Mouse (Mus musculus) adrenal gland, postnatal 36 days (tissue): Measurements from ENCODE around the gene Tmbim1. TPM values are rescaled to one million over a fixed set of nuclear protein-coding genes. Genes with fewer than 3 reads are reported as not detected.
"Not testable (repeated sequence)": the region's sequence is repeated elsewhere in the genome, so short reads cannot be mapped to it uniquely, and the experiment has no call there.

ENCODE experiments used
- DNase-seq, 2 experiments: peaks; one replicate each; pipeline ENCODE4 v3.0.0; 2021; ENCODE audit warnings: mixed read lengths in 1 of 2
- long read RNA-seq, 2 experiments: library from polyadenylated mRNA; stranded (forward); transcript quantifications; one replicate each; pipeline ENCODE4 v2.0.0; 2021; ENCODE audit warnings: borderline sequencing depth in 2 of 2
- total RNA-seq, 2 experiments: library from RNA; stranded (reverse); gene quantifications; 2 replicates each; pipeline ENCODE4 v1.2.3; 2021

Gene Tmbim1
- 100 to 1,000 TPM; 101 to 106 TPM for total RNA-seq
- long read RNA-seq, experiment 1, full-length matches to known transcripts, result 41 of 64 reads
- long read RNA-seq, experiment 1, partial matches to known transcripts, result 2 of 64 reads
- long read RNA-seq, experiment 1, other reads (novel, unspliced or antisense), result 21 of 64 reads
- long read RNA-seq, experiment 2, full-length matches to known transcripts, result 21 of 28 reads
- long read RNA-seq, experiment 2, partial matches to known transcripts, result 1 of 28 reads
- long read RNA-seq, experiment 2, other reads (novel, unspliced or antisense), result 6 of 28 reads

DNA sequence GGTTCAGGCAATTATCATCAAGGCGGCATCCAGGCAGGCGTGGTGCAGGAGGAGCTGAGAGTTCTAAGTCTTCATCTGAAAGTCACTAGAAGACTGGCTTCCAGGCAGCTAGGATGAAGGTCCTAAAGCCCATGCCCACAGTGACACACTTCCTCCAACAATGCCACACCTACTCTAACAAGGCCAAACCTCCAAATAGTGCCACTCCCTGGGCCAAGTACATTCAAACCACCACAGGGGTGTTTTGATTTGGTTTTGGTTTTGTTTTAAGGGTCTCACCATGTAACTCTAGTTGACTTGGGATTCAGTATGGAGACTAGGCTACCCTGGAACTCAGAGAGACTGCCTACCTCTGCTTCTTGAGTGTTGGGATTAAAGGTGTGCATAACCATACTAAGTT, at the start of gene Tmbim1:
Tmbim1 (minus strand) TSS at position 101 of the 400 bp plus-strand sequence.
- DNase-seq, result no peak

DNA sequence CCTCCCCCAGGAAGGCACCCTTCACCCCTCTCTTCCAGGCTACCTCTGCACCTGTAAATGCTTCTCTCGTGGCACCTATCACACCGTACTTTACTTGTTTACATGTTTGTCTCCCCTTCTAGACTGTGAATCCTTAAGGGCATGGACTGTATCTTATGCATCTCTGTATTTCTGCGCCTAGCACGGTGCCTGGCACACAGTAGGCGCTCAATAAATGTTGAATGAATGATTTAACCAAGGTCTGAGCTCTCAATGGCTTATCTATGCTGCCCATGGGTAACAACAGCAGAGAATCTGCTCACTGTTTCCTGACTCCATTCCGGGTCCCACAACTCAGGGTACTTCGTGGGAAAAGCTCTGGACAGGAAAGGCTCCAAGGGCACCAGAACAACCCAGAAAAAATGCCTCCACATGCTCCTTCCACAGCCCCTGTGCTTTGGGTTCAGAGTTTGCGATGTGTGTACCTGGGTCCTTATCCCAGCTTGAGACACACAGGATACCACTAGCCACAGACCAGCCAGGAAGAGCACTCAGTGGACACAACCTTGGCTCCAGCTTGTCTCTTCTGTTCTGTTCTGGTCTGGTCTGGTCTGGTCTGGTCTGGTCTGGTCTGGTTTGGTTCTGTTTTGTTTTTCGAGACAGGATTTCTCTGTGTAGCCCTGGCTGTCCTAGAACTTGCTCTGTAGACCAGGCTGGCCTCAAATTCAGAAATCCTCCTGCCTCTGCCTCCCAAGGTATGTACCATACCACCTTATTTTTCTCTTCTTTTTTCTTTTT, 48.2 kb upstream of the Tmbim1 start:
- DNase-seq, result no peak

DNA sequence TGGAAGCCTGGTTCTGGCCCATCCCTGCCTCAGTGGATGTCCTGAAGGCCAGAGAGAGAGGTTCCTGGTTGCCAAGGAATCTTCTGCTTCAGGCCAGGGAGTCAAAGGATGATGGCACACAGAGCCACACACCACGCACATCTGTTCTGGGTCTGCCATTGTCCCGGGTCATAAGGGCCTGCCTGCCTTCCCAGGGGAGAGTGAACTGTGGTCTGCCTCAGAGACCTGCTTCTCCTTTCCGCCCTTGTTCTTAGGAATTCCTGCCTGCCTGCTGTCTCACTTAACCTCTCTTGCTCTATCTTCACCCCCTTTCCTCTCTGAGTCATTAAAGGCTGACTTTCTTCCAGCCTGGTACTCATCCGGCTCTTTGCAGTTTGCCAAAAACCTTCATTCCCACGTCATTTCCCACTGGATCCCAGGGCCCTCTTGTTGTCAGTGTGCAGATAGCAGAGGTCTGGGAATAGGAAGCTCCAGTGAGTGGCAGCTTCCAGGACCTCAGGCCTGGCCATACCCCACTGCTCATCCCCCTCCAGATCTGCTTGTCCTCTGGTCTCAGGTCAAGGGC, 47.2 kb upstream of the Tmbim1 start:
- DNase-seq, result peak; percentile 43 to 53

DNA sequence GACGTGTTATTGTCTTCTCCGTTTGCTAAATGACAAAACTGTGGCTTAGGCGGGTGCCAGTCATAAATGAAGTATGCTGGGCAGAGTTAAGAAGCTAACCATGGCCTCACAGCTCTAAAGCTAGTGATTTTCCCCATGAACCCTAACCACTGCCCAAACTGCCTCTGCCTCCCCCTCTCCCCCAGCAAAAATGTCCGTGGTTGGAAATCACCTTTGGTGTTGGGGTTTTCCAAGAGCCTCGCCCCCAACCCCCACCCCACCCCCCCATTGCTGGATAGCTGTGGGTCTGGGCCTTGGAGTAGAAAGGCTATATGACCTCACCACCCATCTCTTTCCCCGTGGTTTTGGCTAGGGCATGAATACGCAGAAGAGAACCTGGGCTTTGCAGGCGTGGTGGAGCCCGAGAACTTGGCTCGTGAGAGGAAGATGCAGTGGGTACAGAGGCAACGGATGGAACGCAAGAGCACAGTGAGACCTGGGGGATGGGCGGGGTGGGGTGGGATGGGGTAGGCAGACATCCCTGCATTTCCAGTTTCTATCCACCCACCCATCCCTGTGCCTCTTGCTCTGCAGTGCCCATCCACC, 45.9 kb upstream of the Tmbim1 start:
- no peak for DNase-seq

DNA sequence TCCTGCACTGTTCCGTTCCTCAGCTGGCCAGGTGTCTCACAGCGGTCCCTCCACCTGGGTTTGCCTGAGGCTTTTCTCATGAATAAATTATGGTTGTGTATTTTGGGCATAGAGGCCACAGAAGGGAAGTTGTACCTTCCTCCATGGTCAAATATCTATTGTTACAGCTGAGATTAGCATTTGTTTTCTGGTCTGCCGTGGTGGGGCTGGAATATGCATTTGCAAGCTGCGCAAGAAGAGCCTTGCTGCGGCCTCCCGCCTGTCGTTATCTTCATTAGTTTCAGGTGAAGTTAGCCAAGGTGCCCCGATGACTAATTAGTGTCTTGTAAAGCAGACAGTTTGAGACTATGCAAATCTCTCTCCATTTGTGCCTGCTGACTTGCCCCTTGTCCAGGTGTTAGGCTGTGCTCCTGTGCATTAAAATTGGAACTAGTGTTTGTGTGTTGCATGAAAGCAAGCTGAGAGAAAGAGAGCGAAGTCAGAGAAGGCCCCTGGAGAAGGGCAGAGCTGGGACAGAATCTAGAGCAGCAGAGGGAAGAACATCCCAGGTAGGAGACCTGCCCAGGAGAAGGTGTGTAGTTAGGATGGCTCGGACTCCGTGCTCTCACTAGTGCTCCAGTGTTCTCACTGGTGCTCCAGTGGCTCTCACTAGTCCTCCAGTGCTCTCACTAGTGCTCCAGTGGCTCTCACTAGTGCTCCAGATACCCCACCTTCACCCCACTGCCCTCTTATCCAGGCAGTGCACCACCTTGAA, 38.9 kb upstream of the Tmbim1 start:
- no peak for DNase-seq

DNA sequence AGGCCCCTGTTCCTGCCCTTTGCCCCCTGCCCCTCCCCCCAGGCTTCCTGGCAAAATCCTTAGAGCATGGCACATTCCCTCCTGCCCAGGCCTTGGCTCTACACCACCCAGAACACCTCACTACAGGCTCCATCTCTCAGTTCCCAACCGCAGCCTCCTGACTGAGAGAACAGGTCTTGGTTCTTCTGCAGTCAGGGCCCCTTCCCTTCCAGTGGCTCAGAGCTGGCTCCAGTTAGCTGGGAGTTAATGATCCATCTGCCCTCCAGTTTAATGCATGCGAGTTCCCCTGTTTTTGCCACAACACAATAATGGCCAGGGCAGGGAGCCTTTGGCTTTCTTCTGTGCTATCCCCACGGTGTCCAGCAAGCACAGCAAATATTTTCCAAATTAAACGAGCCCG, 37.7 kb upstream of the Tmbim1 start:
- no peak for DNase-seq

DNA sequence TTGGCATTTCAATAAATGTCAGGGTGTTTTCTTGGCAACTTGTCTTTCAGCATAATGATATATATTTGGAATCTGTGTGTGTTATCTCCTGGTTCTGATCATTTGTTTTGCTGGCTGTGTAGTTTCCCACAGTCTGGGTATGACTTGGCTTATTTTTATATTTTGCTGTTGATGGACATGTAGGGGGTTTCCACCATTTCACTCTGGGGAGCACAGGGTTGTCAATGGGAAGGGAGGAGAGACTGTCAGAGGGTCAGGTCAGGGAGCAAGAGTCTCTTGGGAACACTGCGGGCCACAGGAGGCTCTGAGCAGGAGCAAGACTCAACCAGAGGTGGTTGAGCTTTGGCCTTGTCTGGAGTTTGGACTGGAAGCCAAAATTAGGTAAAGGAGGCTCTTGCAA, 36.9 kb upstream of the Tmbim1 start:
- no peak for DNase-seq

DNA sequence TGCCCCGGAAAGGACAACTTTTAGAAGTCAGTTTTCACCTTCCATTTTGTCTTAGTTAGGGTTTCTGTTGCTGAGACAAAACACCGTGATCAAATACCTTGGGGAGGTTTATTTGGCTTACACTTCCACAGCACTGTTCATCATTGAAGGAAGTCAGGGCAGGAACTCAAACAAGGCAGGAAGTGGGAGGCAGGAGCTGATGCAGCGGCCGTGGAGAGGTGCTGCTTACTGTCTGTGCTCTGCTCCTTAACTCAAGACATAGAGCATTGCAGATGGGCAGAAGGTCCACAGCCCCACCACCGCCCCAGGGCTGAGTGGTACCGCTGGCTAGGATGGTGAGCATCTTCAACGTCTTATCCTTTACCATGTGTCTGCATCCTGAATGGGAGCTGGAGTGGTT, 36.5 kb upstream of the Tmbim1 start:
- DNase-seq, result no peak

DNA sequence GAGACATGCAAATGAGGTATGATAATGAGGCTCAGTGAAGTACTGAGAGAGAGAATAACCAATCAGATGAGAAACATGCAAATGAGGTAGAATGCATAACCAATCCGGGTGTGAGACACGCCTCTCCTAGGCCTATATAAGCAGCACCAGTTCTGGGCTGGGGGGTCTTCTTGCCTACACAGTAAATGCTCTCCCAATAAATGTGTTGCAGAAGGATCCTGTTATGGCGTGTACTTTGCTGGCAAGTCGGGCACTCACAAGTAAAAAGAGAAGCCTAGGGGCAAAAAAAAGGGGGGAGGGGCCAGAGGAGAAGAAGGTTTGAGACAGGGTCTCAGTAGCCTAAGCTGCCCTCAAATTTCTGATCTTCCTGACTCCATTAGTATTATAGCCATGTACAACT, 35.6 kb upstream of the Tmbim1 start:
- not testable (repeated sequence) for DNase-seq

DNA sequence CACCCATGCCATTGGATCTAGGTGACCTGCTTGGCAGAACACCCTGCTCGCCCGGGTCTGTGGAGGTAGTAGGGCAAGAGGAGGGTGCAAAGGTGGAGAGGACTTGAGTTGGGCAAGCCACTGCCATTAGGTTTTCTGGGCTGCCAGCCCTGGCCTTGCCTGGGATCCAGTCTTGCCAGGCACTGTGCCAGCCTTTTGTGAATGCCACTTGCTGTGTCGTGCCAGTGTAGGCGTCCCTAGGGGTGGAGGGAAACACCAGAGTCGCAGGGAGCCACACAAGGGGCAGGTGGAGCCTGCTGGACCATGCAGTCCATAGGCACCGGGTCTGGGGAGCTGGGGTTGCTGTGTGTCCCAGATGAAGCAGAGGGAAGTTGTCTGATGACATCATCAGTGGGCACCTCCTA, 34.9 kb upstream of the Tmbim1 start:
- peak; percentile 84 to 90 for DNase-seq

DNA sequence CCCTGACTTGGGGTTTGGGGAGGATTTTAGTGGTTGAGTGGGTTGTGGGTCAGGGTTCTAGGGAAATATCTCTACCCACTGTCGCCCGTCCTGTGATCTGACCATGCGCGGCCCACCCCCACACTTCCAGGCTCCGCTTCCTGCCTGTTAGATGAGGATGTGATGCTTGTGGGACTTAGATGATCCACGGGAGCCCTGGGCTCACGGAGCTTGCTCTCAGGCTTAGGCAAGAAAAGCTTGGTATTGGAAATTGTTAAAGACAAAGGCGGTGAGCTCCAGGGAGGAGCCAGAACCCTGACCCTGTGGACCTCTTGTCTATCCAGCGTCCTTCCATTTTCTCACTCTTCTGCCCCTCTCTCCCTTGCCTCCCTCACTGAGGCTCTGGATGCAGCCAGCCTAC, 34.5 kb upstream of the Tmbim1 start:
- no peak for DNase-seq

DNA sequence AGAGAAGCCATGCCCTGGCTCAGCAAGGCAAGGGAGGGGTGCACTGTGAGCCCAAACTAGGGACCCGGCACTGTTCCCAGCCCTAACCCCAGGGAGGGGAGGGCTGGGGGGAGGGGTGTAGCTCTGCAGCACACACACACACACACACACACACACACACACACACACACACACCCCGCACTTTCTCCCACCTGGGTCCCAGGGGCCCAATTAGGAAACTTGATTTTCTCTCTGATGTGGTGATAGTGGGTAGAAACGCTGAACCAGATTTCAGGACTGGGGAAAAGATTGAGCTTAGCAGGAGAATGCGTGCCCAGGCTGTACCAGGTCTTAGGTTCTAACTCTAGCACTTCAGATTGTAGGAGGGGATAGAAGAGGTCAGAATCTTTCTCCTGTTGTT, 33.2 kb upstream of the Tmbim1 start:
- DNase-seq, result no peak

DNA sequence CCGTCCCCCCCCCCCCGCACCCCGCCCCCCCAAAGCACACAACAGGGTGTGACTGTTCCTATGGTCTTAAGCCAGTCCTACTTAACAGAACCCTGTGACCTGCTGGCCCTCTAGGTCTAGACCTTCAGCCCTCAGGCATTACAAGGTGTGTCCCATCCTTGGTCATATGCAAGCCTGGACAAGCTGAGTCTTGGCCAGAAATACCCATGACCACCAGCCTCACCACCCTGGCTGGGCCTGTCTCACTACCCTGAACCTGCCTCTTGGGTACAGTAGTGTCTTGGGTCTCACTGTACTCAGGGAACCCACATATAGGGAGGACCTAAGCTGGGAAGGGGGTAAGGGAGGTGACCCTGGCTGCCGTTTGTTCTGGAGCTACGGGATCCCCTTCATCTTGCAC, 32.6 kb upstream of the Tmbim1 start:
- no peak for DNase-seq

DNA sequence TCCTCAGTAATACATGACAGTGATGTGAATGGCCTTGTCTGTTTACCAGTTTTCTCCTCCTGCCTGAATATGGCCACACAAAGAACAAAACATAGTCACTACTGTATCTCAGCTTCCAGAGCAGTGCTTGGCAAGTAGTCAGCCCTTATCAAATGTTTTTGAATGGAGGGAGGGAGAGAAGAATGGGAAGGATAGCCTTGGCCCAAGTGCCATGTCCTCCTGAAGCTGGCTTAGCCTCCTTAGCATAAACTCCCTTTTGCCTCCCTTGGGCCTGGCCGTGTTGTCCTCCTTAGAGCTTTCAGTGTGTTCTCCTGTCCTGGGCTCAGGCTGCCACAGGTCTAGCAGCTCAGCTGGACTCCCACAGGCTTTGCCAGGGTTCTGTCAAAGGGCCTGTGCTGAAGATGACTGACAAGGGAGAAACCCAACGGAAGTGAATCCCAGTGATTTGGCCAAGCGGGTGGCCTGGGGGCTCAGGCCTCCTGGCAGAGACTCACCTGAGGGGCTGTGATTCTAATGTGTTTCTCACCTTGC, 31.9 kb upstream of the Tmbim1 start:
- DNase-seq, result no peak

DNA sequence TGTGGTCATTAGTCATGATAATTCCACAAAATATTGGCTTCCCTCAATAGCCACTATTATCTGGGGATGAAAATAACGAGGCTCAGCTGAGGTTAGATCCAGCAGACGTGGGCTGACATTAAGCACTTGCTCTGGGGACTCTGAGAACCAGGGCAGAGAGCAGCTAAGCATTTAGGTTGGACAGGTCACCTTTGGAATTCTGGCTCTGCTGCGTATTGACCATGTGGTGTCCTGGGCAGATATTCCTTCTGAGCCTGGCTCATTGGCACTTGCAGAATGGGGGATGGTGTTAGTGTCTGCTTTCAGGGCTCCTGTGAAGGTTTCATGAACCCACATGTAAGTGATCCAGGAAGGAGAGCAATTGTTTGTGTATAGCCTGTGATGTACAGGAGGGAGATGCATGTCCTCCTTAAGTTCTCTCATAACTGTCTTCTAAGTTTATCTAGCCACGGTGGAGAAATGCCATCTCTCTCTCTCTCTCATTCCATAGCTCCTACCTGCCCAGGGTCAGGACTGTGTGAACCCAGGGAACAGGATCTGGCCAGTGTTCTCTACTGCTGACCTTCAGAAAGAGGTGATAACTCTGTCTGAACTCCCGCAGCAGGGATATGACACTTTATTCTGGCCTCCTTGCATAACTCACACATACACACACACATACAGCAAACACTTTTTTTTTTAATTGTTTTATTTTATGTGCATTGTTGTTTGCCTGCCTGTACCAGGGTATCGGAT, 30.2 kb upstream of the Tmbim1 start:
- no peak for DNase-seq

DNA sequence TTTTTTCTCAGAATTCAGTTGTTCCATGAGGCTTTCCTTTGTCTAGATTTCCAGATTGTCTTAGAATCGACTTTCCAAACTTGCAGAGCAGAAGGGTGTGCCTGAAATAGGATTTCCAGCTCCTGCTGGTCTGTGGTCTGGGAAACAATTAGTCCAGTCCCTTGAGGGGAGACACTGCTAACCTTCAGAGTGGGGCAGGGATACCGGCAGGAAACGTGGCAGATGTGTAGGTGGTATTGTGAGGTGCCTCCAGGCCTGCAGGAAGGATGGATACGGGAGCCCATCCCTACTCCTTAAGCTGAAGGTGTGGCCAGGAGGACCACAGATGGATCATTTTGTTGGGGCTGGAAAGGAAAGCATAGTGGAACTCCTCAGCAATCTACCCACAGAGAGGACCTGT, 29.6 kb upstream of the Tmbim1 start:
- no peak for DNase-seq

DNA sequence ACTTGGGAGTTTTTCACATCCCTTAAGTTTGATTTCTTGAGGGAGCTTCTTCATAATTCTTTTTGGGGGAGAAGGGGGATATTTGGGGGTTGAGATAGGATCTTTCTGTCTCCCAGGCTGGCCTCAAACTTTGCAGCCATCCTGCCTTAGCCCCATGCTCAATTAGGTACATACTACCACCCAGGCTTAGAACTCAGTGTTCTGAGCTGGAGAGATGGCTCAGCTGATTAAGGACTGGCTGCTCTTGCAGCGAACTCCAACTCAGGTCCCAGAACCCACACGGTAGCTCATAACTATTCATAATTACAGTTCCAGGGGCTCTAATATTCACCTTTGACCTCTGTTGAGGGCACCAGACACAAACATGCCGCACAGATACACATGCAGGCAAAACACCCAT, 29.2 kb upstream of the Tmbim1 start:
- DNase-seq, result no peak

DNA sequence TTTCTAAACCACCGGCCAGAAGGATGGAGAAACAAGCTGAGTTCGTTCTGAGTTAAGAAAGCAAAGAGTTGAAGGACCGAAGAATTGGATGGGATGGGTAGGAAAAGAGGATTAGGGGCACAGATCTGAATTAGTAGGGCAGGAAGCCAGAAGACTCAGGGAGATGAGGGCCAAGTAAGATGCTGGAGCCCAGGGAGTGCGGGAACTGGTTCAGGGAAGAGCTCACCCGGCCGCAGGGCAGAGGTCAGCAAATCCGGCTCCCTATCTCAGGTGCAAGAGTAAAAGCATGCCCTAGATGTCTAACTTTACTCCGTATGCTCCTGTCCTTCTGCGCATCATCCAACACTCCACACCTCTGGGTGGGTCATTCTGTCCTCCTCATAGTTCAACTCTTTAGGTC, 27.5 kb upstream of the Tmbim1 start:
- peak in 1 of 2 experiments; percentile 18 for DNase-seq

DNA sequence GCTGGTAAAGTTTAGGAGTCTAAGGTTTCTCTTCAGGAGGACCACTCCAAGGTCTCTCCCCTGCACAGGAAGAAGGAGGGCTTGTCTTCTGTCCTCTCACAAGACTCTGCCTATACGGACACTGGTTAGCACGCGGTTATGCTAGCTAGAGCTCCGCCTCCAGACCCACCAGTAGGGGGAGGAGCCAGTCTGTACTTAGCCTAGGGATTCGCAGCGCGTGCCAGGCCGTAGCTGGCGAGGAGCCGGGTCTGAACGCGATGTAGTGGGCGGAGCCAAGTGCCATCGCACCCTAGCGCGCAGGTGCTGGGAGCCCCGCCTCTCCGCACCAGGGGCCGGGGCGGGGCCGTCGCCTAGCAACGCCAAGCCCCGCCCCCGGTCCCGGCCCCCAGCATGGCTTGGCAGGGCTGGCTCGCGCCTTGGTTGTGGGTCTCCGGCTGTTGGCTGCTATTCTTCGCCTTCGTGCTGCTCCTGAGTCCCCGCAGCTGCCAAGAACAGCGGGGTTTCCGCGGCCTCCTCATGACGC, 26.9 kb upstream of the Tmbim1 start:
- DNase-seq, result peak; percentile 97

DNA sequence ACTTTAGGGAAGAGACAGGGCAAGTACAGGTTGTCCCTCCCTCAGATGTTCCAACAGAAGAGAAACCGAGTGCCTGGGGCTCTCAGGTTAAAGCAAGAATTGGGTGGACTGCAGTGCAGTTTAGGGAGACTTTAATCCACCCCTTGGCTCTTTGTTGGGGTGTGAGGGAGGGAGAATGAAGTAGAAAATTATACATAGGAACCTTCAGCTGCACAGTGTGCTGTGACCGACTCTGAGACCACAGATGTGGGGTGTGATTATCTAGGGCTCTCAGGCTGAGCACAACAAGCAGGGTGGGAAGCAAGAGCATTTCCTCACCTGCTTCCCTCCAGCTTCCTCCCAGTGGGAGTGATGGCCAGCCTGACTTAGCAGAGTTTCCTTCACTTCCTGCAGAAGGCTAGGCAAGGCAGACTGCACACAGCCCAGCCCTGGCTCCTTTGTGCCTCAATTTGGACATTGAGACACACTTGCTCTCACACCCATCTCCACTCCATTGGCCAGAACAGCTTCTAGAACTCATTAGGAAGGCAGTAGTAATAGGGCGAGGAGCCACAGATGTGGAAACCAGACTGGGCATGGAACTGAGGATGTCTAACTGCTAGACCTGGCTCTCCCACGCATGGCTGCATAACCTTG, 25.7 kb upstream of the Tmbim1 start:
- no peak for DNase-seq
